Mouse (Mus musculus): ENCODE results near the gene Efna3.

Gene Efna3

DNA sequence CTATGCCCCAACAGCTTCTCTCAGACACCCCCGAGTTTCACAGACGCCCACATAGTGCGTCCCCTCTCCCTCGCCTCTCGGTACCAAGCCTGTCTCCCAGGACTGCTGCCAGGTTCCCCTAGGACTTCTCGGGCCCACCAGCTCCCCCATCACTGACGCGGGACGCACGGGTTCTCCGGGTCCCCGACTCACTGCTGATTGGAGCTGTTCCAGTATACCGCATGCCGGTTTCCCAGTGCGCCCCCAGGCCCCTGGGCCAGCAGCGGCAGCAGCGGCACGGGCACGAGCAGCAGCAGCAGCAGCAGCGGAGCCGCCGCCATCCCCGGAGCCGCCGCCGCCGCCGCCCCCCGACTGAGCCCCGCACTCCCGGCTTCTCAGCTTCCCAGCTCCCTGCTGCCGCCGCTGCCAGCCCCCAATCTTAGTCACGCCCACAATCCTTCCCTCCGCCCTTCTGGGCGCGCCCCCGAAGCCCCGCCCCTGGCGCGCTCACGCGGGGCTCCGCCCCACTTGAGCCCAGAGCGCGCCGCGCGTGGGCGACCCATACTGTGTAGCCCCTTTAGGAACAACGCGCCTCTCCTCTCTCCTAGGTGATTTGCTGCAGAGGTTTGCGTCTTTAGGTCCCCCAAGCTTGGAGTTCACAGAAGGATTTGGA, at the start of gene Efna3:
Gene Efna3 (minus strand): TSS at position 452 of the 652 bp plus-strand sequence.
- DNase-seq: peak; percentile 67 to 72

DNA sequence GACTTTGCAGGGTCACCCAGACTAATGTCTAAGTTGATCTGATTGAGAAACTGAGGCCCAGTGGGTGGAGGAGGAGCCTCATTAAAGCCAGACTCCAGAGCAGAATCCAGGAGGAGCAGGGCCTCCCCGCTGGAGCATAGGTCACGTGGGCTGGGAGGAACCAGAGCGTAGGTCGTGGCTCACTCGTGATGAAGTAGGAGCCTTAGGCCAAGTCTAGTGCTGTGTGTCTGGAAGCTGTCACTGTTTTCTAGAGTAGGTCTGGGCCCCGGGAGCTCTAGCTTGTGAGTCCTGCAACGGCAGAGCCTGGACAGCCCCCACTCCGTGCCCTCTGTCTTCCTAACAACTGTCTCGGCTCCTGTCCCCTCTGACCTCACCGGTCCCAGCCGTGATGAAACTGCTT, 44.6 kb upstream of the Efna3 start:
- no peak for DNase-seq

DNA sequence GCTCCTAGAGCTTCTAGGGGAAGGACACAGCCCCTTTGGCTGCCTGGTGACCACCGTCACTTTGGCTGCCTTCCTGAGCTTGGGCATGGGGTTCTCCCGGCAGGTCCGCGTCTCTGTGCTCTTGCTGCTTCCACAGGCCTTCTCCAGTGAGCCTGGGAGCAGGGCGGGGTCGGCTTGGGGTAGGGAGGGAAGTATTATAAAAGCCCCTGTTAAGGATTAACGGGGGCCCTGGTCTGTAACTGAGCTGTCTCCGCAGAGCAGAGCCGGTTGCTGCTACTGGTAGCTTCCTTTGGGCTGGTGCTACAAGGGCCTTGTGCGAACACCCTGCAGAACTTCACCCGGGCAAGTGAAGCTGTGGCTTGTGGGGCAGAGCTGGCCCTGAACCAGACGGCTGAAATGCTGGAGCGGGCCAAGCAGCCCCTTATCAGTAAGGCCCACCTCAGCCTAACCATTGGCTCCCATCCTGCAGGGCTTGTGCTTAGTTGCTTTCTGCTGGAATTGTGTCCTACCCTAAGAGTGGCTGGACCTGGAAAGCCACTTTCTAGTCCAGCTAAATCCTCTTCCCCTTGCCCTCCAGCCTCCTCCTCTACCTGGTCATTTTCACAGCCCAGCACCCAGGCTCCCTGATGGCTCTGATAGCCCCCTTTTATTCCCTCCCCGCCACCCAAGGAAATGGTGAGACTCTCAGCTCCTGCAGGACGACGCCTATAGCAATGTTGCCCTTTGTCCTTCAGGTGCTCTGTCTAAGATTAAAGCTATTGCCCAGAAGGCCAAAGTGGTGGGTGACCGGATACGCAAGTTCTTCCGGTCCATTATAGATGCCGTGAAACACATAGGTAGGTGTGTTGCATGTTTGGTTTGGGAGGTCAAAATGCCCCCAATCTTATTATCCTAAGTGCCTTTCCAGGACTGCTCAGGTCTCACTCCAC, 43.0 kb upstream of the Efna3 start:
- no peak for DNase-seq

DNA sequence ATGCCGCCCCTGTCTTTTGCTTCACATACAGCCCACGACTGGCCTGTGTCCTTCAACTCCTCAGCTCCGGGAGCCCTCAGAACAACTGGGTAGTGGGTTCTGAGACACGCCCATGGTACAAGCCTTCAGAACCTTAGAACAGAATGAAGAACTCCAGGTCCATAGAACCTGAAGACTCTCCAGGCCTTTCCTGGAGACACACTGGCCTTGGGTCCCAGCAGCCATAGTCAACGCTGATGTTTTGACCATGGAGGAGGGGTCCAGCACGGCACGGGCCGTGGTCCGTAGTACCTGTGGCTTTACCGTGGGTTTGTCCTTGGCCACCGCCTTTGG, 42.4 kb upstream of the Efna3 start, which contains the start of gene Dcst1:
Gene Dcst1 (minus strand): TSS at position 101 of the 333 bp plus-strand sequence.
- no peak for DNase-seq

DNA sequence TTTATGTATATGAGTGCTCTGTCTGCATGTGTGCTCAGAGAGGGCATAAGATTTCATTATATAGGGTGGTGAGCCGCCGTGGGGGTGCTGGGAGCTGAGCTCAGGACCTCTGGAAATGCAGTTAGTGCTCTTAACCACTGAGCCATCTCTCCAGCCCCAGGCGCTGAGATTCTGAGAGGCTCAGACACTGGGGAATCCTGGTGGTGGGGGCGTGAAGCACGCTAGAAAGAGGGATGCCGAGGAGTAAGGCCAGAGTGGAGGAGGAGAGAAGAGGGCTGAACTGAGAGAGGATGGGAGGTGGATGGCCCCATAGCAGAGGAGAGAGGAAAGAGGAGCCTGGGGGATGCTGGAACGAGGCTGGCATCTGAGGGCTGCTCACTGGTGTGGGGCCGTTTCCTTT, 41.9 kb upstream of the Efna3 start:
- no peak for DNase-seq

DNA sequence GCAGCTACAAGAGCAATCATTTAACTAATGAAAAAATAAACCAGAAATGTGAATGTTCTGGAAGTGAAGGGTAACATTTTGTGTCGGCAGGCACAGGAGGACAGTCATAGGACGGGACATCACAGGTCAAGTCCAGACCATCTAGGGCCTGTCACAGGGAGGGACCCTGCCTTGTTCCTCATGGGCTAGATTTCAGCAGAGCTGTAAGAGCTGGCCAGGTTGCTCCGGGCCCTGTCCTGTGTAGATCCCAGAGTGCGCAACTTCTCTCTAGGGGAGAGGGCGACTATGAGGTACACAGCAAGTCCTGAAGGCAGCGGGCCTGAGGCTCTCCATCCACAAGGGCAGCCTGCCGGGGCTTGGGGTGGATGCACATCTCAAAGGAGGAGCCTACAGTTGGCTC, 38.9 kb upstream of the Efna3 start, which contains the start of gene Dcst2:
Gene Dcst2 (plus strand): TSS at position 301 of the 400 bp plus-strand sequence.
- no peak for DNase-seq

DNA sequence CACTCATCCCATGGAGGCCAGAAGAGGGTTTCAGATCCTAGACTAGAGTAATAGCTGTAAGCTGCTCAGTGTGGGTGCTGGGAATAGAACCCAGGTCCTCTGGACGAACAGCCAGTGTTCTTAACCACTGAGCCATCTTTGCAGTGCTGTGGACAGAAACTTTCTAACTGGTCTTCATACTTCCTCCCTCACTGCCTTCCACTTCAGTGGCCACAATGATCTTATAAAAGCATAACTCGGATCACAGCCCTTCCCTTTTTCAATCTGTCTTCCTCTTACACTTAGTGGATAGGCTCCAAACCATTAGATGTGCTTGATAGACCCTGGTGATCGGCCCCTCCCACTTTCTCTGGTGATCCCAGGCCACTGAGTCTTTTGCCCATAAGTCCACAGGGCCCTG, 37.5 kb upstream of the Efna3 start:
- no peak for DNase-seq

DNA sequence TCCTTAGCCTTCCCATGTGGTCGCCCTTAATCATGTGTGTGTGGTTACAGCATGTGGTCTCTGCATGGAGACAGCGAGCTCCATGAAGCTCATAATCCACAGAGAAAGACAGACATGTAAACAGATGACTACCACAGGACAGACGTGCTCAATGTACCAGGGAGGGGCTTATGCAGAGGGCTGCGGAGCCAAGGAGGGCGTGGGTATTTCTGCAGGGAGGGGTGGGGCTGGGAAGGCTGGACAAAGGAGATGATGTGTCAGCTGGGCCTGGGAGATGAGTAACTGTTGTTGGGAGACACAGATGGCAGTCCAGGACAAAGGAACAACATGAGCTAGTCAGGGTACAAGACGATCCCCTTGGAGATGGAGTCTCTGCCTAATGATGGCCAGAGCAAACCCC, 36.9 kb upstream of the Efna3 start:
- no peak for DNase-seq

DNA sequence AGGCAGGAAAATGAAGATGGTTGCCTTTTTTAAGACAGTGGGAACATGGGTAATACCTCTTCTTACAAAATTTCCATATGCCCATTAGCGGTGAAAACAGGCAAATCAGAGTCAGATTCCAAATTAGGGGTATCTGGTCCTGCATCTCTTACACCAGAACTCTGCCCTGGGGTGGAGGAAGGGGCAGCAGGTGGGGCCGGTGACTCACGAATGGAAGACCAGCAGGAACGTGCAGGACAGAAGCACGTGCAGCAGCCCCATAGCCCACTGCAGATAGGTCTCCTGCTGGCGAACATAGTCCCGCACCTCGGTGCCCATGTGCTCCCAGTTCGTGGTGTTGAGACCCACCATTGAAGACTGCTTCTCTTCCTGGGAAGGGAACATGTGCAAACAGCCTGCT, 33.3 kb upstream of the Efna3 start:
- DNase-seq: no peak

DNA sequence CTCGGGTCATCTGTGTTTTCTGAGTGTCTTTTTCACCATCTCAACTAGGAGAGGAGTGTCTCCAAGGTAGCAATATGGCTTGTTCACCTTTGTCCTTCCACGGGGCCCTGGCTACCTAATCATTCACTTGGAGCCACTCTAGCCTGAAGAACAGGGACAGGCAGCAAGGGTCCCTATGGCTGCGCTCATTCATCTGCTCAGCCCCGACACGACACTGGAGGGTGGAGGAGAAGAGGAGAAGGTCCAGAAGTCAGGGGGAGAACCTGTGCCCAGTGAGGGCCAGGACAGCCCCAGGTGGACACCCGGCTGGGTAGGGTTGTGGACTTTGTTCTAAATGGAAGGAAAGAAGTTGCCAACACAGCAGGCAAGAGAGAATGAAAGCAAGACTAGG, 32.7 kb upstream of the Efna3 start:
- DNase-seq: no peak

DNA sequence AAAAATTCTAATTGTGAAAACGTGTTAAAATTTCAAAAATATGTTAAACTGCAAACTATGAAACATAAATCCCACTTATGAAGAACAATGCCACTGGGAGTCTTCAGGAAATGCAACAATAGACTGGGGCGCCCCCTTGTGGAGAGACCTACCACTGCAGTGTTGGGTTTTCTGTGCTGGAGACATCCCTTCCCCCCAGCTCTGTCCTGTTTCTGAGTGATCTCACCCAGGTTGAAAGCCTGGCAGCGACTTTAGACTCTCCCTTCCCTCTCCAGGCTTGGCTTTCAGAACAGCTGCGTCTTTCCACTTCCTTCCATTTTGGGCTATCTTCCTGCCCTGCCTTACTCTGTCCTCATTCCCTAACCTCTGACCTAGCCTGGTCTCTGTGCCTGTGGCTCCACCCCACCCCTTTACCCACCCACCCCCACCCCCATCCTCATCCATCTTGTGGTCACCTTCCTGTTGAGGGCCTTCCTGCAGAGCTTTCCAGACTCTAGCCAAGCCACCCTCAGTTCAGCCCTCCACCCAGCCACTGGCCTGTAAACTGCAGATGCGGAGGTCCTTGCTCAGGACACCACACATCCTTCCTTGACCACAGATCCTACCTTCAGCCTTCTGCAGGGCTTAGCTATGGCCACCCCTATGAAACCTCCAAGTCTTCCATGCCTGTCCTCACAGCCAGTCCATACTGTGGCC, 32.2 kb upstream of the Efna3 start:
- peak; percentile 90 to 97 for DNase-seq

DNA sequence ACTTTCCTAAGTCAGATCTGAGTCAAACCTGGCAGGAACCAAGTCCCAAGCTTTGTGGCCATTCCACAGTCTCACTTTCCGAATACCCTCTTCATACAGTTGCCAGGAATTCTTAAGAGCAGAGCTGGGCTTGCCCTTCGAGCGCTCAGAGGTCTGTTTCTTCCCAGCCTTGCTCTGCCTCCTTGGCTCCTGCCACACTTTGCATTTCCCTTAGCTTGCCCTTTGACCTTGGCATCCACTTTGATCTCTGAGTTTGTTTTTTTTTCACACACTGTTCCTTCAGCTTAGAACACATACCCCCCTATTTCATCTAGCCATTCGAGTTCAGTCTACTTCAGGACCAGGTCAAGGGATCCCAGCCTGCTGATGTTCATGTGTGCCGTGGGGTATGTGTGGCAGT, 28.5 kb upstream of the Efna3 start:
- no peak for DNase-seq

DNA sequence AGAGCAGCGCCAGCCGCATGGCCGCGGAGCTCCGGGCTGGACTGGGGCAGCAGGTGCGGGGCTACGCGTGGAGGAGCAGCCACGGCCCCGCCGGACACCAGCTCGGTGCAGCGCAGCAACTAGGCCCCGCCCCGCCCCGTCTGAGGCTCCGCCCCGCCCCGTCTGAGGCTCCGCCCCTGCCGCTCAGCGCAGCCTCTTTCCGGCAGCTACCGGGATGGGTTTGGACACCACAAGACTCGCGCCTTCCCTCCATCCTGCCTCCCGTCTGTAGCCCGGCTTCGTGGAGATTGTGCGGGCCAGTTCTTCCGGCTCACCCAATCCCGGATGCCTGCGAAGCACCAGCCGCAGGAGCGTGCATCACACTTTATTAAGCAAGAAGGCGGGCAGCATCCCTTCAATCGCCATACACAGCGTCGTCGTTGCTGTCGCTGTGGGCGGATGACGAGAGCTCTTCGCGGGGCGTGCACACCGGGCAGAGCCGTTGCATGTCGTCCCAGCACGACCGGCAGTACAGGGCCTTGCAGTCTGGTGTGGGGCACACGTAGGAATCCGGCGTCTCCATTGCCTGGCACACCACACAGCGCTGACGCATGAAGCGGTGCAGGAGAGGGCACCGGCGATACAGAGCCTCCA, 27.2 kb upstream of the Efna3 start, which contains the start of gene Adam15:
Gene Adam15 (minus strand): TSS at position 128 of the 633 bp plus-strand sequence.
- peak; percentile 97 for DNase-seq

DNA sequence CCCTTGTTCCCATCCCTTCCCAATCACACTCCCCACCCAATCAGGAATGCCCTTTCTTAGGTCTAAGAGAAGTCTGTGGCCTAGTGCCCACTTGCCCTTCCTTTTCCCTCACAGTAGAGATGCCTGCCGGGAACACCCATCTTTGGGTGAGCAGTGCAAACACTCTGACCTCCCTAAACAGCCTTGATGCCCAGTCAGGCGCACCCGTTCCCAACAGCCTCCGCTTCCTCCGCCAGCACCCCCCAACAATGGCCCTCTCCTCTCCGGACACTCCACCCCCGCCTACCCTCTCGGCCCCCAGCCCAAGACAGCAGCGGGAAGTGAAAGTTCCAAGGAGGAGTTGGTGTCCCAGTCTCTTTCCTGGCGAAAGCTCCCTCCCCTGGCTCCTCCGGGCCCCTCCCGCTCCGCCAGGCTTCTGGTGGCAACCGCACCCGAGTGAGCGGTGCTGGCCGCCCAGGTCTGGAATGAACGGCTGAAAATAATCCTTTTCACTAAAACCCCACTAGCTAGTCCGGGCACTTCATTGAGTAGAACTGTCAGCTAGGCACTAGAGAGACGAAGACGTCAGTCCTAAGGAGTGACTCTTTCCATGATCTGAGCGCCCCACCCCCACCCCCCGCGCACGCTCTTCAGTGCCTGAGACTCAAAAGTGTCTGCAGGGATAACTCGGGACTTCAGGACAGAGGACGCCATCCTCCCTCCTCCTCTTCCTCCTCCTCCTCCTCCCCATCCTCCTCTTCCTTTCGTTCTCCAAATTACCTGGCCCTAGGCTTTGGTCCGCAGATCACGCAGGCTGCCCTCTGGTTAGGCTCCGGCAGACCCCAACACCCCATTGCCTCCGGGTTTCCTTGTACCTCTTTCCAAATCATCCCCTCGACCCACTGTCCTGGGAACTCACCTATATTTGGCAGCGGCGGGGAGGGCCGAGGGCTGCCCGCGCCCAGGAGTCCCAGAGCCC, 26.4 kb upstream of the Efna3 start:
- peak; percentile 45 to 47 for DNase-seq

DNA sequence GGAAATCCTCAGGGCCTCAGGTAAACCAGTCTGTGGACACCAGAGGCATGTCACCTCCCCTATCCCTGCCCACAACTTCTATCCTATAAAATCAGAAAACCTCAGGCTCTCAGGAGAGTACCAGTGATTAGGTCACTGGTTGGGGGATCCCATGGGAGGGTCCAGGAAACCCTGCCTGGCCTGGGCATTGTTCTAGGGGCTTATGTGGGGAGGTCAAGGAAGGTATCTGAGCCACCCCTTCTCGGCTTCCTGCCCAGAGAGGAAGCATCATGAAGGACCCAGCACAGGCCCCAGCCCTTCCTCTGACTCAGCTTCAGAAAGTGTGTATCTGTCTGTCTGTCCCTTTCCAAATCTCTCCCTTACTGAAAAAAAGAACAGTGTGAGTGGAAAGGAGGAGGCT, 25.2 kb upstream of the Efna3 start:
- no peak for DNase-seq

DNA sequence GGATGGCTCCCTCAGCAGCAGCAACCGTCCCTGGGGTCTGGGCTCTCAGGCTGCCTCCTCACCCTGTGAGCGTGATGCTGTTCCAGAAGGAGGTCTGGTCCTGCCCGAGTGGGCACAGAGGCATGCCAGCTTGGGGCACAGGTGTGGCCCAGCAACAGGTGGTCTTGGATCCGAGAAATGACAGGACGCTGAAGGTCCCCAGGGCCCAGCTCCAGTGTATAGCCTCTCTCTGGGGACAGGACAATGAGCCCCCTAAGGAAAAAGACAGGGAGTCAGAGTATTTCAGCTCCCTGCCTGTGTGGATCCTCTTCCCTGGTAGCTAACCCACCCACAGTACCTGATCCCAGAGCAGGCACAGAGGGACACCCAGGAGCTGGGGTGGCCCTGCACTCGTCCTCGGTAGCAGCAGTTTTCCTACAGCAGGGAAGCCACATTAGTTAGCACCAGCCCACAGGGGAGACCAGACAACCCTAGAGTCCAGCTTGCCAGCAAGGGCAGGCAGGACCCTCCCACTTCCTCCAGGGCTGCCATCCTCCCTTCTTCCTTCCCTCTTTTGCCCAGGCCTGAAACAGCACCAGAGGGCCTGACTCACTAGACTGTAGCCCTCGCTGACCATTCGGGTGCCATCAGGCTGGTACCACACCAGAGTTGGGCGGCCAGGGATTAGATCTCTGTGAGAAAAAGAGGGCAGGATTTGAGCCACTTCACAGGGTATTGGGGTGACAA, 24.2 kb upstream of the Efna3 start:
- DNase-seq: no peak

DNA sequence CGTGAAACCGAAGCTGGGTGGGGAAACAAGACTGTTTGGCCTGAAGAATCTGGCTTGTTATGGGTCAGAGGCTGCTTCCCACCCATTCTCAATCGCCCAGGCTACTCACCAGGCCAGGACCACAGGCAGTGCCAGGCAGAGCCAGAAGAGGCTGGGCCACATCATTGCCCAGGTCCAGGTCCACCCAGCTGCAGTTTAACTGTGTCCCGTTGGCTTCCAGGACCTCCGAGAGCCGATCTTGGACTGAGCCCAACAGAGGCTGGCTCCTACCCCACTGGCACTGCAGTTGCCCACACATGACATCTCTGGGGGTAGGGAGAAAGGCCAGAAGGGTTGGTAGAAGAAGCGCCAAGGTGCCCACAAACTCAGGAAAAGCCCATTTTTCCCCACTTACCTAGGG, 20.5 kb upstream of the Efna3 start:
- DNase-seq: no peak

DNA sequence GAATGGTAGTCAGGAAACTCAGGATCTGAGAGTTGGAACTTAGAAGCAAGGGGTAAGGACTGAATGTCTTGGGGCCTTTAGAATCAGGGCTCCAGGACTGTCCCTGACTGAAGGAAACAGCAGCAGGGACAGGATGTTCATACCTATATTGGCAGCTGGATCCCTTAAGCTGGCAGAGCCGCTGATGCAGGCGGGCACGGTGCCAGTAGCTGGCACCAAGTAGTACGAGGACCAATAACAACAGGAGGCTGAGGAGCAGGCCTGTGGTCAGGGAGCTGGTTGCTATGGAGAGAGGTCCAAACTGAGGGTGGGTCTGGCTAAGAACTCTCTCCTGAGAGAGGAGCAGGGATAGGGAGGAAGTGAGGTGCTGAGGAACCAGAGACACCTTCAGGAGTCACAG, 19.0 kb upstream of the Efna3 start:
- DNase-seq: no peak

DNA sequence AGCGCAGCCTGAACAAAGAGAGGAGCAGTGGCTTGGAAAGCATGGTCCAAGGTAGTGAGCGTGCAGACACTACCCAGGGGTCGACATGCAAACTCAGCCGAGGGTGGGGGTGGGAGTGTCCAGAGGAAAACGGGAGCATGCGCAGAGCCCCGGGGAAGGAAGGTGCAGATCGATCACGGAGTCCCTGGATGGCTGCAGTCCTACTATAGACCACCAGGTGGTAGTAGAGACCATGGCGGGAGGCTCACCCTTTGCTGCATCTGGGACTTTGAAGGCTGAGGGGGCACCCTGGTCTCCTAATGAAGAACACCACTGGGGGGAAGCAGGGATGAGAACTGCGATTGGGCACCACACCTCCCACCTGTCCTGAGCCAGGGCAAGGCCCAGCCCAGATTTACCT, 17.7 kb upstream of the Efna3 start:
- peak; percentile 91 to 93 for DNase-seq

DNA sequence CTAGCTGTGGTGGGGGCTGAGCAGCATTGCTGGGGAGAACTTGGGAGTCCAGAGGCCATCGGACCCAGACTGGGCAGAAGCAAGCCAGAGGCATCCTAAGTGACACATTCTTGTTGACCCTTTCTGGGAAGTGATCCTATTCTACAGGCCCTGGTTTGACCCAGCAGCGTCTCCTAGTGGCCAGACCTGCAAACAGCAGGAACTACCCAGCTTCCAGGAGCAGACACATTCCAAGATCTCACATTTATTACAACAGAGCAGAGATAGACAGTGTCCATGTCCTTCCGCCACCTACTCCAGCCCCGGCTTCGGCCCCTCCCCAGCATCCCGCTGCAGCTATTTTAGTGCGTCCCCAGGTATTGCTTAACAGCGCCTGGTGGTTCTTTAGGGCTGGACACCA, 16.7 kb upstream of the Efna3 start:
- DNase-seq: peak; percentile 67 to 86

Measured in cerebellum, postnatal 14 days (tissue).